Mouse (Mus musculus) heart, embryonic 14.5 days (tissue): Measurements from ENCODE around the gene H2-Q7. TPM values are rescaled to one million over a fixed set of nuclear protein-coding genes. Genes with fewer than 3 reads are reported as not detected.
"Not testable (repeated sequence)": the region's sequence is repeated elsewhere in the genome, so short reads cannot be mapped to it uniquely, and the experiment has no call there.

Experiments used
- ATAC-seq: fragments of 200-750 bp; cut with Nextera tagmentation; 2 replicates; pipeline ENCODE4 v1.8.0; 2017; ENCODE audit warnings: low read depth, moderate TSS enrichment; ENCODE audit not compliant: insufficient number of reproducible peaks, insufficient read depth, low FRiP score
- H3K27ac ChIP-seq, 2 experiments: fragments of 200-500 bp in 1 of 2; fragments of 300-500 bp in 1 of 2; sonication (generic) in 1 of 2; replicated peaks in 1 of 2; 2 replicates each; pipeline ENCODE4 v1.5.1; 2012 to 2014; ENCODE audit warnings: low read depth in 2 of 2, low read length in 2 of 2, control low read depth in 1 of 2, mild to moderate bottlenecking in 1 of 2, mixed read lengths in 1 of 2; ENCODE audit not compliant: control insufficient read depth in 1 of 2, insufficient read depth in 1 of 2
- H3K27me3 ChIP-seq: fragments of 300-500 bp; sonication (generic); 2 replicates; pipeline ENCODE4 v1.6.1; 2014; ENCODE audit warnings: mild to moderate bottlenecking, low read length, control low read depth; ENCODE audit not compliant: control insufficient read depth, insufficient read depth
- H3K36me3 ChIP-seq: fragments of 300-500 bp; sonication (generic); 2 replicates; pipeline ENCODE4 v1.6.1; 2014; ENCODE audit warnings: mild to moderate bottlenecking, control low read depth, low read length, mixed read lengths; ENCODE audit not compliant: control insufficient read depth, insufficient read depth
- H3K4me1 ChIP-seq, 2 experiments: fragments of 200-500 bp in 1 of 2; fragments of 300-500 bp in 1 of 2; sonication (generic) in 1 of 2; 2 replicates each; pipeline ENCODE4 v1.6.1; 2012 to 2014; ENCODE audit warnings: low read length in 2 of 2, control low read depth in 1 of 2, mixed read lengths in 1 of 2; ENCODE audit not compliant: control insufficient read depth in 2 of 2, insufficient read depth in 2 of 2
- H3K4me2 ChIP-seq: fragments of 300-500 bp; sonication (generic); 2 replicates; pipeline ENCODE4 v1.6.1; 2014; ENCODE audit warnings: mild to moderate bottlenecking, low read length
- H3K4me3 ChIP-seq, 2 experiments: fragments of 200-500 bp in 1 of 2; fragments of 300-500 bp in 1 of 2; sonication (generic) in 1 of 2; 2 replicates each; pipeline ENCODE4 v1.5.1; 2012 to 2014; ENCODE audit warnings: low read length in 2 of 2, mild to moderate bottlenecking in 2 of 2, control low read depth in 1 of 2, low read depth in 1 of 2, moderate library complexity in 1 of 2; ENCODE audit not compliant: control insufficient read depth in 1 of 2, insufficient read depth in 1 of 2
- H3K9ac ChIP-seq: fragments of 300-500 bp; sonication (generic); 2 replicates; pipeline ENCODE4 v1.6.1; 2014; ENCODE audit warnings: mild to moderate bottlenecking, low read length
- H3K9me3 ChIP-seq: fragments of 300-500 bp; sonication (generic); 2 replicates; pipeline ENCODE4 v1.6.1; 2016; ENCODE audit warnings: low read length, control low read depth; ENCODE audit not compliant: control insufficient read depth
- WGBS: fragments of 180-500 bp; shearing (Covaris S2); extraction: QIAGEN DNeasy Blood & Tissue Kit; methylation state at CpG from one replicate; pipeline ENCODE4 v1.1.7; 2014; 5-methylcytosine and 5-hydroxymethylcytosine counted together
- polyA plus RNA-seq: library from polyadenylated mRNA; unstranded; fragments of >200 nt; fragmentation: Nextera tagmentation; extraction: Ambion mirVana; gene quantifications from 2 replicates; pipeline ENCODE4 v1.2.1, GENCODE M21; 2014

The H2-Q7 gene
- polyA plus RNA-seq, 1 experiment from 2014 or later: 0.89 TPM

GRCm38 (mm10) chr17:35418772-35419171, 20.2 kb upstream of the H2-Q7 start:
- Histone ChIP-seq H3K4me1 (no peaks in the 10 kb centered on the region), H3K4me3 (no peak overlapping the region), H3K27me3 (peaks cover 21% of the 10 kb centered on the region), H3K9me3 (no peaks in the 10 kb centered on the region), H3K4me2 (no peak overlapping the region), H3K36me3 (no peaks in the 10 kb centered on the region), H3K9ac (no peak overlapping the region), H3K27ac (no peak overlapping the region)
- ATAC-seq: no peak
- whole genome bisulfite sequencing: 78% methylated on average over 7 of the region's 7 CpGs

DNA sequence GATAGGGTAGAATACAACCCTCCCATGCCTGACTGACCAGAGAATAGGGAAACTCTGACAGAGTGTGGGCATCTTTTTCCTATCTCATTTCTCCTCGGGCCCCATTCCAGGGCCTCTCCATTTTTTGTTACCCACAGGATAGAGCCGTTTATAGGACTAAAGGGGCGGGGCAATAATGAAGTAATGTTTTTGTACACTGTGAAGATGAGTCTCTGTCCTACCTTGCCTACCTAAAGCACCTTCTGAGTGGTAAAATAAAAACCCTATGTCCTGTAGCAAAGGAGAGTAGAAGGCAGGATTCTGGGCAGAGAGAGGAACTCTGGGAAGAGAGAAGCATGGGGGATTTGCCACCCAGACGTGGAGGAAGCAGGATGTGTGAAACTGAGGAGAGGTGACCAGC, 19.4 kb upstream of the H2-Q7 start:
- H3K9me3 ChIP-seq, H3K36me3 ChIP-seq, H3K4me1 ChIP-seq, H3K4me3 ChIP-seq, H3K9ac ChIP-seq, H3K27ac ChIP-seq, H3K4me2 ChIP-seq: not testable (repeated sequence)
- 0 out of 2 replicates have a peak, but pooled peaks have one; percentile 19 for ATAC-seq
- peaks cover 21% of the 10 kb centered on the region for H3K27me3 ChIP-seq
- 49% methylated on average over 4 of the region's 4 CpGs for WGBS

DNA sequence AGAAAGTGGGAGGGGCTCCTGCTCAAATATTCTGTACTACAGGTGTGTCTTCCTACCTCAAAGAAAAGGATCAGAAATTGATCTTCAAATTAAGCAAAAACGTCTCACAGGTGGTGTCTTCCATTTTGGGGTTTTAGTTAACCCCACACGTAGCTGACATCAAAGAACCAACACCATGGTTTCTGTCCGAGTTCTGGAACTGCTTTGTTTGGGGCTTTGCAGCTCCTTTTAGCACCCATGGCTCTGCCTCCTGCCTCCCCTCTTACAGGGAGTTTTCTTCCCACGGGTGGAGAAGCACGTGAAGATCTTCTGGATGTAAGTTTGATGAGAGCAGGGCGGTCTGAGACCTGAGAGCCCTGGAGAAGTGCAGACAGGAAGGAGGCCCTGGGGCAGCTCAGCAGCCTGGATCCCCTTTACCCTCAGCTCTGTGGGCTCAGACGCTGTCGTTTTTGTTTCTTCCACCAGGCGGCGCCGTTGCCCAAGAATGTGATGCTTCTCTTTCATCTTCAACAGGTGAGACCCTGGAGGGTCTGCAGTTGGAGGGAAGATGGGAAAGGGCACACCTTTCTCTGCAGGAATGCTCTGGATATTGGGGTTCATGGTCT, 18.6 kb upstream of the H2-Q7 start:
- peaks cover 25% of the 10 kb centered on the region for H3K27me3 ChIP-seq
- H3K36me3 ChIP-seq, H3K4me1 ChIP-seq, ATAC-seq, H3K9me3 ChIP-seq, H3K4me2 ChIP-seq, H3K27ac ChIP-seq, H3K4me3 ChIP-seq, H3K9ac ChIP-seq: not testable (repeated sequence)
- WGBS: 12% methylated on average over 11 of the region's 11 CpGs

- H3K4me3 ChIP-seq, H3K36me3 ChIP-seq, H3K9me3 ChIP-seq, H3K27ac ChIP-seq, H3K9ac ChIP-seq, H3K4me1 ChIP-seq, ATAC-seq, H3K4me2 ChIP-seq: not testable (repeated sequence)
- H3K27me3 ChIP-seq: peaks cover 31% of the 10 kb centered on the region
- 85% methylated on average over 4 of the region's 4 CpGs for WGBS
Measured at GRCm38 (mm10) chr17:35421331-35421730, 17.6 kb upstream of the H2-Q7 start.

DNA sequence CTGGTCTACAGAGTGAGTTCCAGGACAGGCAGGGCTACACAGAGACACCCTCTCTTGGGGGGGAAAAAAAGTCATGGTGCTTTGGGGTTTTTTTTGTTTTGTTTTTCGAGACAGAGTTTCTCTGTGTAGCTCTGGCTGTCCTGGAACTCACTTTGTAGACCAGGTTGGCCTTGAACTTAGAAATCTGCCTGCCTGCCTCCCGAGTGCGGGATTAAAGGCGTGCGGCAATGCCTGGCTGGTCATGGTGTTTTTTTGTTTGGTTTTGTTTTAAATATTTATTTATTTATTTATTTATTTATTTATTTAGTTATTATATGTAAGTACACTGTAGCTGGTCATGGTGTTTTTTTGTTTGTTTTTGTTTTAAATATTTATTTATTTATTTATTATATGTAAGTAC, 16.6 kb upstream of the H2-Q7 start:
- peaks cover 31% of the 10 kb centered on the region for H3K27me3 ChIP-seq
- WGBS: 81% methylated on average over 5 of the region's 5 CpGs
- not testable (repeated sequence) for H3K4me1 ChIP-seq, H3K4me3 ChIP-seq, H3K9ac ChIP-seq, H3K27ac ChIP-seq, ATAC-seq, H3K9me3 ChIP-seq, H3K36me3 ChIP-seq, H3K4me2 ChIP-seq

DNA sequence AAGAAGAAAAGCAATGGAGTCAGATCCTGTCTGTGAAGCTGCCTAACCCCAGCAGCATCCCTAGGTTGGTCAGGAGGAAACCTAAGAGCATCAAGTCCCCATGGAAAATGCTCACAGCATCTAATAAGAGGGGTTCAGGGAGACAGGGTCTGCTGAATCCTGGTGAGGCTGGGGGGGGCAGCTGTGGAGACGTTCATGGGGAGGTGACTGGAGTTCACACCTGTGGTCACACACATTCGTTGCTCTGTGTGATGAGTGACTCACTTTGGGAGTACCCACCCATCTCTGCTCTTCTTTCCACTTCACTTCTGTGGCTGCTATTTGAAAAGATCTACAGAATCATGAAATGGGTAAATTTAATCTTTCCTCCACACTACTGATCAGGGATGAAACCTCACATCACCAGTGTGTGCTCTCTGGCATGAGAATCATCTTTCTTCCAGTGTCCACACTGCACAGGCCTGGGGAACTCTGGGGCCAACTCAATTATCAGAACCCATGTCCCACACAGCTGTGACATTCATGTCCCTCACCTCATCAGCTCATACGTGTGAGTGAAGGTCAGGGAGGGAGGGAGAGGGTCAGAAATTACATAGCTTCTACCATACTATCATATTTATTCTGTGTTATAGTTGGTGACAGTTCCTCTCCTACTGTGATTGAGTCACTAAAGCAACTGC, 15.7 kb upstream of the H2-Q7 start:
- not testable (repeated sequence) for H3K4me3 ChIP-seq, ATAC-seq, H3K9ac ChIP-seq, H3K36me3 ChIP-seq, H3K27ac ChIP-seq, H3K9me3 ChIP-seq, H3K4me1 ChIP-seq, H3K4me2 ChIP-seq
- WGBS: 63% methylated on average over 3 of the region's 3 CpGs
- peaks cover 29% of the 10 kb centered on the region for H3K27me3 ChIP-seq

DNA sequence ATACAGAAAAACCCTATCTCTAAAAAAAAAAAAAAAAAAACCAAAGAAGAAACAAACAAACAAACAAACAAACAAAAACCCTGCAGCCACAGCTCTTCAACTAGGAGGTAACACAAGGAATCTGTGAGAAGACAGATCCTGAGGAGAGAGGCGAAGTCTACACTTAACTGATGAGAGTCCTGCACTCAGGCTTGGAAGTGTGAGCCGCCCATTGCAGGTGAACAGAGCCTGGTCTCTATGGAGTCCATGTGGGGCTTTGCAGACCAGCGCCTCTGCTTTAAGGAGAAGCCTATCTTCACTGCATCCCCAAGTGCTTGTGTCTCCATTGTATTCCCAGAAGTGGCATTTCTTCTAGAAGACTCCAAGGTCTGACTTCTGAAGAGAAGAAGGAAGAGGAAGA, 14.8 kb upstream of the H2-Q7 start:
- WGBS: 79% methylated on average over 3 of the region's 3 CpGs

More for the DNA sequence above, 14.8 kb upstream of the H2-Q7 start:
- H3K27ac ChIP-seq, ATAC-seq, H3K9ac ChIP-seq, H3K4me2 ChIP-seq, H3K4me3 ChIP-seq, H3K9me3 ChIP-seq, H3K36me3 ChIP-seq, H3K4me1 ChIP-seq: not testable (repeated sequence)
- peaks cover 22% of the 10 kb centered on the region for H3K27me3 ChIP-seq
